Mouse (Mus musculus) thymus, postnatal 14 days (tissue): Measurements from ENCODE around the gene Esp15.
"Not testable (repeated sequence)": the region's sequence is repeated elsewhere in the genome, so short reads cannot be mapped to it uniquely, and the experiment has no call there.

Source experiments
- DNase-seq: peaks from one replicate; pipeline ENCODE4 v3.0.0; 2021

Esp15 gene

GRCm38 (mm10) chr17:39640654-39641053, at the start of gene Esp15:
TSS of gene Esp15 (plus strand) at chr17:39640954.
- DNase-seq: not testable (repeated sequence)

- no peak for DNase-seq
Observed at GRCm38 (mm10) chr17:39591550-39591949, 49.2 kb upstream of the Esp15 start.
